Mouse (Mus musculus): Measurements from ENCODE around the gene Kcnj6. TPM values are rescaled to one million over a fixed set of nuclear protein-coding genes. Genes with fewer than 3 reads are reported as not detected.

Kcnj6 gene
- polyA plus RNA-seq, 1 experiment from 2014 or later: not detected

GRCm38 (mm10) chr16:94919177-94919576 is 78.3 kb downstream of the Kcnj6 start:
- H3K27ac ChIP-seq: no peak overlapping the region
- no peaks in the 10 kb centered on the region for H3K36me3 ChIP-seq
- ATAC-seq: no peak
- WGBS (ENCODE audit: insufficient replicate concordance): 60% methylated on average over 5 of the region's 5 CpGs
- H3K9me3 ChIP-seq (replicated peaks): no peaks in the 10 kb centered on the region
- no peak overlapping the region for H3K4me3 ChIP-seq
- H3K4me1 ChIP-seq: no peaks in the 10 kb centered on the region
- no peak overlapping the region for H3K4me2 ChIP-seq
- H3K27me3 ChIP-seq (replicated peaks): no peaks in the 10 kb centered on the region
- H3K9ac ChIP-seq: no peak overlapping the region

- WGBS (ENCODE audit: insufficient replicate concordance): 70% methylated on average over 4 of the region's 4 CpGs
- Histone ChIP-seq H3K36me3 (no peaks in the 10 kb centered on the region), H3K4me3 (no peak overlapping the region), H3K4me2 (no peak overlapping the region), H3K27ac (no peak overlapping the region), H3K9ac (no peak overlapping the region), H3K4me1 (no peaks in the 10 kb centered on the region), H3K9me3 (replicated peaks) (no peaks in the 10 kb centered on the region), H3K27me3 (replicated peaks) (no peaks in the 10 kb centered on the region)
- no peak for ATAC-seq
Observed at GRCm38 (mm10) chr16:94906026-94906425, 91.5 kb downstream of the Kcnj6 start.

- Histone ChIP-seq H3K27me3 (replicated peaks) (no peaks in the 10 kb centered on the region), H3K4me3 (no peak overlapping the region), H3K4me2 (no peak overlapping the region), H3K36me3 (no peaks in the 10 kb centered on the region), H3K9me3 (replicated peaks) (no peaks in the 10 kb centered on the region), H3K4me1 (no peaks in the 10 kb centered on the region), H3K9ac (no peak overlapping the region), H3K27ac (no peak overlapping the region)
- no peak for ATAC-seq
- 60% methylated on average over 6 of the region's 6 CpGs for WGBS (ENCODE audit: insufficient replicate concordance)
Observed at GRCm38 (mm10) chr16:94898832-94899231, 98.7 kb downstream of the Kcnj6 start.

- 69% methylated on average over 4 of the region's 4 CpGs for WGBS (ENCODE audit: insufficient replicate concordance)
- no peaks in the 10 kb centered on the region for H3K4me1 ChIP-seq
- H3K4me2 ChIP-seq: no peak overlapping the region
- H3K27ac ChIP-seq: no peak overlapping the region
- H3K9ac ChIP-seq: no peak overlapping the region
- no peak overlapping the region for H3K4me3 ChIP-seq
- no peaks in the 10 kb centered on the region for H3K27me3 ChIP-seq (replicated peaks)
- H3K9me3 ChIP-seq (replicated peaks): no peaks in the 10 kb centered on the region
- ATAC-seq: no peak
- no peaks in the 10 kb centered on the region for H3K36me3 ChIP-seq
Observed at GRCm38 (mm10) chr16:94892162-94892650, 105.3 kb downstream of the Kcnj6 start.

DNA sequence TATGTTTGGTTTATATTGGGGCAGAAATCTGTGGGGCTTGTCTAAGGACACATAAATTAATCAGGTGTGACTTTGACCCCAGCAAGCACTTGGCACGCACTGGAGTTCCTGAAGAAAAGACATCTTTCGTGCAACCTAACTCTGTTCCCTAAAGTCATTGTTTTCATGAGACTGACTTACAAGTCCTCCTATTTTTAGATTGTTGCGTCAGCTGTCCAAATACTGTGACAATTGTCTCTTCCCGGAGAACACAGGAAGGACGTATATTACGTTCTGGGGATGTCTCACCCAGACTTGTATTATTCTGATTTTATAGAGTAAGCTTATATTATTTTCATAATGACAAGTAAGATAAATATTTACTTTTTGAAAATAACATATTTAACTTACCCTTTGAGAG is 106.9 kb downstream of the Kcnj6 start:
- H3K9ac ChIP-seq: no peak overlapping the region
- H3K4me3 ChIP-seq: no peak overlapping the region
- H3K4me2 ChIP-seq: no peak overlapping the region
- no peaks in the 10 kb centered on the region for H3K9me3 ChIP-seq (replicated peaks)
- H3K4me1 ChIP-seq: no peaks in the 10 kb centered on the region
- ATAC-seq: no peak
- H3K27ac ChIP-seq: no peak overlapping the region
- 64% methylated on average over 6 of the region's 6 CpGs for WGBS (ENCODE audit: insufficient replicate concordance)
- no peaks in the 10 kb centered on the region for H3K27me3 ChIP-seq (replicated peaks)
- H3K36me3 ChIP-seq: no peaks in the 10 kb centered on the region

GRCm38 (mm10) chr16:94890056-94890455 is 107.4 kb downstream of the Kcnj6 start:
- no peak for ATAC-seq
- no peaks in the 10 kb centered on the region for H3K9me3 ChIP-seq (replicated peaks)
- WGBS (ENCODE audit: insufficient replicate concordance): 58% methylated on average over 2 of the region's 2 CpGs
- no peak overlapping the region for H3K27ac ChIP-seq
- H3K4me3 ChIP-seq: no peak overlapping the region
- H3K9ac ChIP-seq: no peak overlapping the region
- H3K4me2 ChIP-seq: no peak overlapping the region
- H3K36me3 ChIP-seq: no peaks in the 10 kb centered on the region
- H3K4me1 ChIP-seq: no peaks in the 10 kb centered on the region
- H3K27me3 ChIP-seq (replicated peaks): no peaks in the 10 kb centered on the region

GRCm38 (mm10) chr16:94888554-94888953 is 108.9 kb downstream of the Kcnj6 start:
- WGBS (ENCODE audit: insufficient replicate concordance): 57% methylated on average over 10 of the region's 11 CpGs
- Histone ChIP-seq H3K27me3 (replicated peaks) (no peaks in the 10 kb centered on the region), H3K4me1 (no peaks in the 10 kb centered on the region), H3K9ac (no peak overlapping the region), H3K36me3 (no peaks in the 10 kb centered on the region), H3K27ac (no peak overlapping the region), H3K9me3 (replicated peaks) (no peaks in the 10 kb centered on the region), H3K4me2 (no peak overlapping the region), H3K4me3 (no peak overlapping the region)
- ATAC-seq: no peak

GRCm38 (mm10) chr16:94886398-94886797 is 111.1 kb downstream of the Kcnj6 start:
- Histone ChIP-seq H3K9me3 (replicated peaks) (no peaks in the 10 kb centered on the region), H3K27ac (no peak overlapping the region), H3K27me3 (replicated peaks) (no peaks in the 10 kb centered on the region), H3K4me2 (no peak overlapping the region), H3K9ac (no peak overlapping the region), H3K36me3 (no peaks in the 10 kb centered on the region), H3K4me3 (no peak overlapping the region), H3K4me1 (no peaks in the 10 kb centered on the region)
- ATAC-seq: no peak
- 64% methylated on average over 7 of the region's 7 CpGs for WGBS (ENCODE audit: insufficient replicate concordance)

DNA sequence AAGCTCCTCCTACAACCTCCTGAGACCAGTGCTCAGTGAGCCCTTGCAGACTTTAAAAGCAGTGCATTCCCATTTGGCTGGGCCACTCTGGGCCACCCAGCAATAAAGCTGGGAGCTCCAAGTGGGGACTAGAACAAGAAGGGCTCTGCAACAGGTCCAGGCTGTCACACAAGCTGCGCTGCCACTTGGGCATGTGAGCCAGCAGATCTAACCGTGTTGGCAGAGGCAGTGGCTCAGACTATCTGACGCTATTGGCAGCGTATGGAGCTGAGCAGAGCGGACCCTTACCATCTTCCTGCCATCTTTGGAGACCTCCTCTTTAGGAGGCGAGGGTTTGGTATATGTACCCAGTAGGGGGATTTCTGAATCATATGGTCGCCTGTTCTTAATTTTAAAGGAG is 112.4 kb downstream of the Kcnj6 start:
- Histone ChIP-seq H3K27ac (no peak overlapping the region), H3K27me3 (replicated peaks) (no peaks in the 10 kb centered on the region)
- WGBS (ENCODE audit: insufficient replicate concordance): 68% methylated on average over 7 of the region's 7 CpGs

GRCm38 (mm10) chr16:94883909-94884308 is 113.6 kb downstream of the Kcnj6 start:
- 50% methylated on average over 3 of the region's 3 CpGs for WGBS (ENCODE audit: insufficient replicate concordance)
- H3K9ac ChIP-seq: no peak overlapping the region
- no peaks in the 10 kb centered on the region for H3K9me3 ChIP-seq (replicated peaks)
- no peak overlapping the region for H3K4me3 ChIP-seq
- no peaks in the 10 kb centered on the region for H3K27me3 ChIP-seq (replicated peaks)
- no peaks in the 10 kb centered on the region for H3K36me3 ChIP-seq
- no peaks in the 10 kb centered on the region for H3K4me1 ChIP-seq
- H3K4me2 ChIP-seq: no peak overlapping the region
- ATAC-seq: no peak
- H3K27ac ChIP-seq: no peak overlapping the region

More for the DNA sequence above, 112.4 kb downstream of the Kcnj6 start:
- no peak overlapping the region for H3K4me3 ChIP-seq
- H3K9me3 ChIP-seq (replicated peaks): no peaks in the 10 kb centered on the region
- H3K9ac ChIP-seq: no peak overlapping the region
- no peaks in the 10 kb centered on the region for H3K4me1 ChIP-seq
- no peak overlapping the region for H3K4me2 ChIP-seq
- ATAC-seq: no peak
- H3K36me3 ChIP-seq: no peaks in the 10 kb centered on the region

DNA sequence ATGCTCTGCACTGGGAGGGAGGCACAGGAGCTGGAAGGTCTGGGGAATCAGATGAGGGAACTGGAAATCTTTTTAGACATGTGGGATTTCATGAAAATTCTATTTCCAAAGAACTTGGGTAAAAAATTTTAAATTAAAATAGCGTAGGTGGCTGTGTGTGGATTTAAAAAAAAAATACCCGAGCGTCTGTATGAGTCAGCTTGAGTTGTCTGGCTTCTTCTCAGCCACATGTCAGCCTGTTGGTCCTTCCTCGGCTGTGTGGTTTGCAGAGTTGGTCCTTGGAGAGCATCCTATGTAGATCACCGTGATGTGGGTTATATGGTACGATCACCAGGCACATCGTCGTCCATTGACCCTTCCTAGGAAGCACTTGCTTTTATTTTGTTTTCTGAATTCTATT is 114.3 kb downstream of the Kcnj6 start:
- Histone ChIP-seq H3K36me3 (no peaks in the 10 kb centered on the region), H3K9me3 (replicated peaks) (no peaks in the 10 kb centered on the region), H3K4me3 (no peak overlapping the region), H3K9ac (no peak overlapping the region), H3K27ac (no peak overlapping the region), H3K4me2 (no peak overlapping the region), H3K27me3 (replicated peaks) (no peaks in the 10 kb centered on the region), H3K4me1 (no peaks in the 10 kb centered on the region)
- no peak for ATAC-seq
- WGBS (ENCODE audit: insufficient replicate concordance): 68% methylated on average over 8 of the region's 8 CpGs

GRCm38 (mm10) chr16:94882111-94882510 is 115.4 kb downstream of the Kcnj6 start:
- no peak for ATAC-seq
- no peaks in the 10 kb centered on the region for H3K4me1 ChIP-seq
- H3K4me3 ChIP-seq: no peak overlapping the region
- H3K9ac ChIP-seq: no peak overlapping the region
- 54% methylated on average over 7 of the region's 7 CpGs for WGBS (ENCODE audit: insufficient replicate concordance)
- no peaks in the 10 kb centered on the region for H3K9me3 ChIP-seq (replicated peaks)
- H3K27ac ChIP-seq: no peak overlapping the region
- no peaks in the 10 kb centered on the region for H3K27me3 ChIP-seq (replicated peaks)
- no peak overlapping the region for H3K4me2 ChIP-seq
- H3K36me3 ChIP-seq: no peaks in the 10 kb centered on the region

DNA sequence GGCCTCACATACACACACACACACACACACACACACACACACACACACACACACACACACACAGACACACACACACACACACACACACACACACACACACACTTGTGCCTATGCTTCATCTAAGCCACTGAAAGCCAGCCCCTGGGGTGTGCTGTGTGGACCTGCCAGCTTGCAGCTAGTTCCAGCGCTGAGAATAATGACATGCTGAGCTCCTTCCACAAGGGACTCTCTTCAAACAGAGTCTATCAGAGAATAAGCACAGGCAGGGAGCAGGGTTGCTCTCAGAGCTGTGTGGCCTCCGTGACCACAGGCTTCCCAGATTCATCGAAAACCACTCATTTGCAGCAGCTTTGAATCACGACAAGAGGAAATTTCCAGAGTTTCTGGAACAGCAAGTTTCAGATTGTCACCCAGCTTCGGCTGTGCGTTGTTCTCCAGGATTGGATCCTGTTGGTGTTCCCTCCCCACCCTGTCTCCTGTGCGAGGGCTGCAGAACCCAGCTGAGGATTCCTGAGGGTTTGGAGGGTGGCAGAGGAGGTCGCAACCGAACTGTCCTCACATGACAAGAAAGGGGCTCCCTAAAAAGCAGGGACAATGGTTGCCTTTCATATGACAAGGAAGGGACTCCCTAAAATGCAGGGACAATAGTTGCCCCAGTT is 124.8 kb downstream of the Kcnj6 start:
- Histone ChIP-seq H3K4me2 (no peak overlapping the region), H3K4me3 (no peak overlapping the region), H3K9me3 (replicated peaks) (no peaks in the 10 kb centered on the region), H3K36me3 (no peaks in the 10 kb centered on the region), H3K27me3 (replicated peaks) (no peaks in the 10 kb centered on the region), H3K9ac (no peak overlapping the region), H3K27ac (no peak overlapping the region), H3K4me1 (no peaks in the 10 kb centered on the region)
- 43% methylated on average over 9 of the region's 9 CpGs for WGBS (ENCODE audit: insufficient replicate concordance)
- no peak for ATAC-seq
